Mouse (Mus musculus) neural tube, embryonic 12.5 days (tissue): ENCODE results near the gene Zswim3. TPM values are rescaled to one million over a fixed set of nuclear protein-coding genes. Genes with fewer than 3 reads are reported as not detected.
"Not testable (repeated sequence)": the region's sequence is repeated elsewhere in the genome, so short reads cannot be mapped to it uniquely, and the experiment has no call there.

ENCODE experiments used
- ATAC-seq: fragments of 200-750 bp; cut with Nextera tagmentation; 2 replicates; pipeline ENCODE4 v1.8.0; 2017; ENCODE audit warnings: low read depth, mild to moderate bottlenecking, moderate TSS enrichment, moderate library complexity; ENCODE audit not compliant: low FRiP score
- H3K27ac ChIP-seq: fragments of 300-500 bp; sonication (generic); 2 replicates; pipeline ENCODE4 v1.5.1; 2016
- H3K27me3 ChIP-seq: fragments of 300-500 bp; sonication (generic); replicated peaks from 2 replicates; pipeline ENCODE4 v1.6.1; 2016; ENCODE audit warnings: mild to moderate bottlenecking
- H3K36me3 ChIP-seq: fragments of 300-500 bp; sonication (generic); 2 replicates; pipeline ENCODE4 v1.6.1; 2016; ENCODE audit warnings: mild to moderate bottlenecking
- H3K4me1 ChIP-seq: fragments of 300-500 bp; sonication (generic); 2 replicates; pipeline ENCODE4 v1.6.1; 2016
- H3K4me2 ChIP-seq: fragments of 300-500 bp; sonication (generic); replicated peaks from 2 replicates; pipeline ENCODE4 v1.6.1; 2016; ENCODE audit warnings: mild to moderate bottlenecking
- H3K4me3 ChIP-seq: fragments of 300-500 bp; sonication (generic); 2 replicates; pipeline ENCODE4 v1.5.1; 2016
- H3K9ac ChIP-seq: fragments of 300-500 bp; sonication (generic); 2 replicates; pipeline ENCODE4 v1.6.1; 2016; ENCODE audit warnings: mild to moderate bottlenecking
- H3K9me3 ChIP-seq: fragments of 300-500 bp; sonication (generic); 2 replicates; pipeline ENCODE4 v1.6.1; 2016; ENCODE audit warnings: mild to moderate bottlenecking
- WGBS: fragments of 180-500 bp; shearing (Covaris S2); methylation state at CpG from one replicate; pipeline ENCODE4 v1.1.7; 2016; 5-methylcytosine and 5-hydroxymethylcytosine counted together
- polyA plus RNA-seq: library from polyadenylated mRNA; unstranded; fragments of >200 nt; fragmentation: Nextera tagmentation; extraction: Ambion mirVana; gene quantifications from 2 replicates; pipeline ENCODE4 v1.2.1, GENCODE M21; 2016

Gene Zswim3
- polyA plus RNA-seq, 1 experiment from 2014 or later: 14.1 TPM

DNA sequence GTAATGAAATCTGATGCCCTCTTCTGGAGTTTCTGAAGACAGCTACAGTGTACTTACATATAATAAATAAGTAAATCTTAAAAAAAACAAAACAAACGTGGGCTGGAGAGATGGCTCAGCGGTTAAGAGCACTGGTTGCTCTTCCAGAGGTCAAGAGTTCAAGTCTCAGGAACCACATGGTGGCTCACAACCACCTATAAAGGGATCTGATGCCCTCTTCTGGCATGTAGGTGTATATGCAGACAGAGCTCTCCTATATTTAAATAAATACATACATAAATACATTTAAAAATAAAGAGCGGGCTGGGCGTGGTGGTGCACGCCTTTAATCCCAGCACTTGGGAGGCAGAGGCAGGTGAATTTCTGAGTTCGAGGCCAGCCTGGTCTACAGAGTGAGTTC lies 6.3 kb upstream of the Zswim3 start:
- H3K9me3 ChIP-seq, H3K4me2 ChIP-seq, H3K4me3 ChIP-seq, H3K9ac ChIP-seq, H3K4me1 ChIP-seq, ATAC-seq, H3K27me3 ChIP-seq, H3K27ac ChIP-seq: not testable (repeated sequence)
- H3K36me3 ChIP-seq: peaks cover 58% of the 10 kb centered on the region
- 83% methylated on average over 6 of the region's 6 CpGs for WGBS

DNA sequence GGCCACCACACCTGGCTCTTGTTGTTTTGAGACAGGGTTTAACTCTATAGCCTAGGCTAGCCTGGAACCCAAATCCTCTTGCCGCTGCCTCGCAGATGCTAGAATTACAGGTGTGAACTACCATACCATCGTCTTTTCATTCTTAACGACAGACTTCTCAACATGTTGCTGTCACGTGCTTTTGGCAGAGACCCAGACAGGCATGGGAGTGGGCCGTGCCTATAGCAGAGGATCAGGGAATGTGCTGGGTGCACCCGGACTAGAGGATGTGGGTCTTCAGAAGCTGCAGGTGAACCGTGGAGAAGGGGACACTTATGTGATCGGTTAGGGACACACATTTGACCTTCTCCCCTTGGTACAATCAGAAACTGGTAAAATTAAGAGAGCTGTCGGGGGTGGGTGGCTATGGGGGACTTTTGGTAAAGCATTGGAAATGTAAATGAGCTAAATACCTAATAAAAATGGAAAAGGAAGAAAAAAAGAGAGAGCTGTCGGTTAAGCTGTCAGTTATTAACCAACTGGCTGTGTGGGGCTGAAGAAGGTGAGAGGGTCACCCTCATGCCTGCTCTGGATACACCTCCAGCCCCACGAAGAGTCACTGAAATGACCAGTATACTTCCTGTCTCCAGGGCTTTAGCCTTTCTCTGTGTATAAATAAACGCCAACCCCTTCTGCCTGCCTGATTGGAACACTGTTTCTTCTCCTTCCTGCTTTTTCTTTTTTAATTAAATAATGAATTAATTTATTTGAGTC lies 4.5 kb upstream of the Zswim3 start:
- H3K36me3 ChIP-seq: peaks cover 46% of the 10 kb centered on the region
- peaks cover 8% of the 10 kb centered on the region for H3K4me1 ChIP-seq
- WGBS: 93% methylated on average over 13 of the region's 13 CpGs
- ATAC-seq: no peak
- no peaks in the 10 kb centered on the region for H3K27me3 ChIP-seq
- H3K9ac ChIP-seq: no peak overlapping the region
- H3K9me3 ChIP-seq: no peaks in the 10 kb centered on the region
- no peak overlapping the region for H3K4me2 ChIP-seq
- H3K27ac ChIP-seq: no peak overlapping the region
- no peak overlapping the region for H3K4me3 ChIP-seq

DNA sequence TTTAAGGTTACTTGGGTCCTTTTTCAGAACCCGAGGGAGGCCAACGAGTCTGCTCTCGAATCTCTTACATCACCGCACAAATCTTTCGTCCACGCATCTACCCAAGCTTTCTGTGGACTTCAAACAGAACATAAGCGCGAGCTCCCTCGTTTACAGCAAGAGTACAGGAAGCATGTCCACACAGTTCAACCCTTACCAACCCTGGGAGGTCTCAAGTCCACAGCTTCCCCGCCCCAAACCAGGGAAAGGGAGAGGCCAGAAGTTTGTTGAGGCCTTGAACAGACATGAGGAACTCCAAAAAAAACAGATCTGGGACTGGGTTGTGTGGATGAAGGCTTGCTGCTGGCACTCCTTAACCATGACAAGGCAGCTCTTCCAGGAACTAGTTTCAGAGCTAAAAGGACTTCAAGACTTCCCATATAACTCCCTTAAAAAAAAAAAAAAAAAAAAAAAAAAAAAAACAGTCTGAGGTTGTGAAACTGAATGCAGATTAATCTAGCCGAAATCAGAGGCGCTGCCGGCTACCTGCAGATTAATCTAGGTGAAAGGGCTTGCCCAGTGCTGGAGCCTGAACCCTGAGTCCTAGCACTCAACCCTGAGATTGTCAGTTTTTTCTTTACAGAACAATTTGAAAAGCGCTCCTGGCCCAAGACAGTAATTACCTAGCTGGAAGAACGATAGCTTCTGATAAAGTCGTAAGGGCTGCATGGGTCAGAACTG lies 1.5 kb upstream of the Zswim3 start:
- H3K36me3 ChIP-seq: peaks cover 23% of the 10 kb centered on the region
- no peaks in the 10 kb centered on the region for H3K9me3 ChIP-seq
- WGBS: 94% methylated on average over 16 of the region's 16 CpGs
- peaks cover 17% of the 10 kb centered on the region for H3K4me1 ChIP-seq
- H3K27me3 ChIP-seq: no peaks in the 10 kb centered on the region
- peak overlapping the region; percentile 59; the same call in 1 of the 2 replicates for H3K4me3 ChIP-seq
- H3K9ac ChIP-seq: peak overlapping the region; percentile 71
- peak overlapping the region; percentile 81 for H3K4me2 ChIP-seq
- no peak for ATAC-seq
- no peak overlapping the region for H3K27ac ChIP-seq

DNA sequence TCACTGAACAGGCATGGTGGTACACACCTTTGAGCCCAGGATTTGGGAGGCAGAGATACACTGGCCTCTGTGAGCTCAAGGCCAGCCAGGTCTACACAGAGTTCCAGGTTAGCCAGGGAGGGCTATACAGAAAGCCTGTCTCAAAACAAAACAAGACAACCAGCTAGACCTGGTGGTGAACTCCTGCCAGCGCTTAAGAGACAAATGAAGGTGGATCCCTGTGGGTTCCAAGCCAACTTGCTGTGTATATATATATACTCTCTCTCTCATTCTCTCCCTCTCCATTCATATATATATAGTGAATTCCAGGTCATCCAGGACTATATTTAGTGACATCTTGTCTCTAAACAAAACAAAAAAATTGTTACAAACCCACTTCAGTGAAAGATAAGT lies 981 bp upstream of the Zswim3 start:
- no peak for ATAC-seq
- H3K9me3 ChIP-seq: no peaks in the 10 kb centered on the region
- no peaks in the 10 kb centered on the region for H3K27me3 ChIP-seq
- H3K9ac ChIP-seq: peak overlapping the region; percentile 71
- WGBS: 46% methylated on average over 1 of the region's 1 CpGs
- H3K4me3 ChIP-seq: peak overlapping the region; percentile 59
- no peak overlapping the region for H3K27ac ChIP-seq
- peak overlapping the region; percentile 81 for H3K4me2 ChIP-seq
- H3K36me3 ChIP-seq: peaks cover 19% of the 10 kb centered on the region
- peaks cover 17% of the 10 kb centered on the region for H3K4me1 ChIP-seq

DNA sequence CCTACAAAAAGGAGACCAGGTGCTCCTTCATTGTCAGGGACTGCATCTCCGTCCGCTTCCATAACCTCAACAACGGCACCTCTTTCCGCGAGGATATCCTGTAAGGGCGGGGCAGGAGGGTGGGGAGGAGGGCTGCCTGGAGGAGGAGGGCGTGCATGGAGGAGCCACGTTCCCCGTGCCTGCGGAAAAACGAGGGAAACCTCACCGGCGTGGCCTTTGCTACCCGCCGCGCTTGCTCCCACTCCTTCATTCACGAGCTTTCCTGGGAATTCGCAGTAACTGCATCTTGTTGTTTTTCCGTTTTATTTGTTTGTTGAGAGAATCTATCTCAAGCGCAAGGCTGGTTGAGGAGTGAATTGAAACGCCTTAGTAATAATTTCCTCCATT lies 427 bp downstream of the Zswim3 start:
- 2% methylated on average over 21 of the region's 21 CpGs for WGBS
- Histone ChIP-seq H3K9me3 (no peaks in the 10 kb centered on the region), H3K27ac (0 out of 2 replicates have a peak overlapping the region, but pooled peaks have one; percentile 47), H3K4me1 (peaks cover 17% of the 10 kb centered on the region), H3K4me3 (peak overlapping the region; percentile 59), H3K4me2 (peak overlapping the region; percentile 77), H3K9ac (peak overlapping the region; percentile 69), H3K36me3 (peaks cover 14% of the 10 kb centered on the region), H3K27me3 (no peaks in the 10 kb centered on the region)
- peak; percentile 71 for ATAC-seq

DNA sequence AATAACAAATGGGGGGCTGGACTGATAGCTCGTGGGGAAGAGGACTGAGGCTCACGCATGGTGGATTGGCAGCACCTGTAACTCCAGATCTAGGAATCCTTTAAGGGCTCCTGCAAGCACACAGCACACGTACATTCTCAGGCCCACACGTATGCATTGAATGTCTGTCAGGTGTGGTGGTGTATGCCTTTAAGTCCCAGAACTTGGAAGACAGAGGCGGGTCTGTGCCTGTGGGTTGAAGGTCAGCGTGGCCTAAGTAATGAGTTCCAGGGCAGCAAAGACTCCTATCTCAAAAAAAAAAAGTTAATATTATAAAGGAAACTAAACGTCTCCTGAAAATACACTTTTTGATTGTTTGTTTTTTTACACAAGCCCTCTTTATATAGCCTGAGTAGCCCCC lies 1.7 kb downstream of the Zswim3 start:
- no peak for ATAC-seq
- Histone ChIP-seq H3K4me2 (peak overlapping the region; percentile 77; the same call in 1 of the 2 replicates), H3K4me3 (no peak overlapping the region), H3K4me1 (peaks cover 17% of the 10 kb centered on the region), H3K9ac (no peak overlapping the region), H3K27ac (no peak overlapping the region), H3K27me3 (no peaks in the 10 kb centered on the region), H3K36me3 (peaks cover 8% of the 10 kb centered on the region; the same call in 1 of the 2 replicates), H3K9me3 (no peaks in the 10 kb centered on the region)
- WGBS: 82% methylated on average over 7 of the region's 7 CpGs

DNA sequence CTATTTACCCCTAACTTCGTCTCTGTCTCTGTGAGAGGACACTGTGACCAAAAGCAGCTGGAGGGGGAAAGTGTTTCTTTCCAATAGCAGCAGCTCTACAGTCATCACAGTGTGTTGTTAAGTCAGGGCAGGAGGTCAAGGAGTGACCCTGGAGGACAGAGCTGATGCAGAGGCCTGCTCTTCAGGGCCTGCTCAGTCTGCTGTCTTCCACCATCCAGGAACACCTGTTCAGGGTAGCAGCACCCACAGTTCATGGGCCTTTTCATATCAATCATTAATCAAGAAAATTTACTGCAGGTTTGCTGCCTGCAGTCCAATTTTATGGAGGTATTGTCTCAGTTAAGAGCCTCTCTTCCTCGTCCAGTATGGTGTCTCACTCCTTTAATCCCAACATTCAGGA lies 8.7 kb downstream of the Zswim3 start:
- H3K4me2 ChIP-seq: no peak overlapping the region
- H3K4me3 ChIP-seq: no peak overlapping the region
- H3K4me1 ChIP-seq: no peaks in the 10 kb centered on the region
- WGBS: 55% methylated on average over 2 of the region's 2 CpGs
- peaks cover 5% of the 10 kb centered on the region; the same call in 1 of the 2 replicates for H3K36me3 ChIP-seq
- no peak overlapping the region for H3K27ac ChIP-seq
- no peaks in the 10 kb centered on the region for H3K27me3 ChIP-seq
- ATAC-seq: no peak
- H3K9ac ChIP-seq: no peak overlapping the region
- no peaks in the 10 kb centered on the region for H3K9me3 ChIP-seq

DNA sequence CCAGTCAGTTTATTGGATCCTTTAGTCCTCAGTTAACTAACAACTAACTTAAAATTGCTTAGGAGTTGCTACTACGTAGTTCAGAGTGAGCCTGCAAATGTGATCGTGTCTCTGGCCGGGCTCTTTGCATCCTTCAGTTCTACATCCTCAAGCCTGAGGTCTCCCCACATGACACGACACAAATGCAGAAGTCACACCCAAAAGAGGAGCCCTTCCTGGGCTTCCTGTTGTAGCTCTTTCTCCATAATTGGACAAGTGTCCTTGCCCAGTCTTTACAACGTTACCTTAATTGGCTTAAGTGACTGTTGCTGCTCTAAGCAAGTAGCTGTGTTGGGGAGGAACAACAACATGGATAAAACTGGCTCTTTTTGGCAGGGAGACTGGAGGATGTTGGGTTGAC lies 10.4 kb downstream of the Zswim3 start:
- Histone ChIP-seq H3K4me1 (no peaks in the 10 kb centered on the region), H3K36me3 (peaks cover 6% of the 10 kb centered on the region), H3K27ac (no peak overlapping the region), H3K4me2 (no peak overlapping the region), H3K9me3 (no peaks in the 10 kb centered on the region), H3K27me3 (no peaks in the 10 kb centered on the region), H3K9ac (no peak overlapping the region), H3K4me3 (no peak overlapping the region)
- 92% methylated on average over 5 of the region's 5 CpGs for WGBS
- no peak for ATAC-seq

DNA sequence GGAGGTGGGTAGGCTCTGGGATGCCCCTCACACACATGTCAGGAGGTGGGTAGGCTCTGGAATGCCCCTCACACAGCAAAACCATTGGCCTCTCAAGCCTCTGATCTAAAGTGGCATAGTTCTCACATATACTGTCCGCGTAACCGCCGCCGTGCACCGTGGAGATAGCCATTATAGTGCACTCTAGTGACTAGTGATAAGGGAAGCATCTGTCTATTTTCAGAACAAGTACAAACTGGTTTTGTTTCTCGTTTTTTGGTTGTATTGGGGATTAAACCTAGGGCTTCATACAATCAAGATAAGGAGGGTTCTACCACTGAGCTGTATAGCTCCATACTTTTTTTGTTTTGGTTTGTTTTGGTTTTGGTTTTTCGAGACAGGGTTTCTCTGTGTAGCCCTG lies 10.9 kb downstream of the Zswim3 start:
- 90% methylated on average over 8 of the region's 8 CpGs for WGBS
- Histone ChIP-seq H3K36me3 (peaks cover 11% of the 10 kb centered on the region), H3K27me3 (no peaks in the 10 kb centered on the region), H3K9me3 (no peaks in the 10 kb centered on the region), H3K4me2 (no peak overlapping the region), H3K4me1 (no peaks in the 10 kb centered on the region), H3K27ac (no peak overlapping the region), H3K4me3 (no peak overlapping the region), H3K9ac (no peak overlapping the region)
- ATAC-seq: no peak

DNA sequence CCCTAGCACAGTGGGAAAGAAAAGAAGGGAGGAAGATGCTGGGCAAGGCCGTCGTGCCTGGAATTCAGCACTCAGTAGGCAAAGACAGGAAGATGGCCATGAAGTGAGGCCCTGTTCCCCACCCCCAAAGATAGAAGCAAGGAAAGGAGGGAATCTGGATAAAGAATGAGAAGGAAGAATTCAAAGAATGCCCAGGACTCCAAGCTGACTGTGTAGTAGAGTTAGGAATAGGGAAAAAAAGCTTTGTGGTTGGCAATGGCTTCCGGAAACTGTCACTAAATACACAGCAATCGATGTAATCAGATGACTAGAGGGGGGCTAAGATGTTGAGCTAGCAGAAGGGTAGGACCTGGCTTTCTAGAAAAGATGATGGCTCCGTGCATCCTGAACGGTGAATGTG lies 12.3 kb downstream of the Zswim3 start:
- Histone ChIP-seq H3K27me3 (no peaks in the 10 kb centered on the region), H3K27ac (no peak overlapping the region), H3K9ac (no peak overlapping the region), H3K36me3 (peaks cover 20% of the 10 kb centered on the region), H3K4me2 (no peak overlapping the region), H3K4me1 (peaks cover 1% of the 10 kb centered on the region; the same call in 1 of the 2 replicates), H3K4me3 (no peak overlapping the region), H3K9me3 (no peaks in the 10 kb centered on the region)
- ATAC-seq: no peak
- 85% methylated on average over 6 of the region's 6 CpGs for WGBS

DNA sequence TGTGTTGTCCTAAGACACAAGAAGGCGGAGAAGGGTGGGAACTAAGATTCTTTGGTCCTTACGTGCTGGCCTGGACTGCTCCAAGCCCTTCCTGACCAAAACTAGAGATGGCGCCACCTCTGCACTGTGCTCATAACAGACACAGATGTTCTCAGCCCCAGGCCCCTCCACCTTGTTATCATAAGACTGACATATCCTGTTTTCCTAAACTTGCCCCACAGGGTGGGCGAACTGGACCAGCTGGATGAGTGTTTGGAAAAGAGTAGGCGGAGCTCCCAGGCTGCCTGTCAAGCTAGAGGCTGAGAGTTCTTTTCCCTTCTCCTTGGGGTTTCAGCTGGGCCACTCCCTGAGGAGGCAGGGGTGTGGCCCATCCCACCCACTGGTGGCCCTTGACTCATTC lies 12.8 kb downstream of the Zswim3 start:
- H3K4me3 ChIP-seq: no peak overlapping the region
- 78% methylated on average over 5 of the region's 5 CpGs for WGBS
- H3K9ac ChIP-seq: no peak overlapping the region
- no peaks in the 10 kb centered on the region for H3K9me3 ChIP-seq
- no peak for ATAC-seq
- H3K4me1 ChIP-seq: peaks cover 5% of the 10 kb centered on the region; the same call in 1 of the 2 replicates
- H3K27ac ChIP-seq: no peak overlapping the region
- H3K27me3 ChIP-seq: no peaks in the 10 kb centered on the region
- H3K36me3 ChIP-seq: peaks cover 20% of the 10 kb centered on the region
- no peak overlapping the region for H3K4me2 ChIP-seq

DNA sequence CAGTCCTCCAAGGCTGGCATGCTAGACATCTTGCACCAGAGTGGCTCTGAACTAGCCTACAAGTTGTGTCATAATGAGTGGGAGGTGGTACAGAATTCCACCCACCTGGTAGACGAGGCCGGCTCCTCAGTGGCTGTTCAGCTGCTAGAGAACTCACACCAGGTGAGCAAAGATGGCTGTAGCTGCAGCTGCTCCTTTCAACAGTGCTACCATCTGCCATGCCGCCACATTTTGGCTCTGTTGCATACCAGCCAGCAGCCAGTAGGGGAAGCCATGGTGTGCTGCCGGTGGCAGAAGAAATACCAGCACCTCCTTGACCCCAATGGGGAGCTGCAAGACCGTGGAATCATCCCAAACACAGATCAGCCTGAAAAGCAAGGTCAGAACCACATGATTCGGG lies 16.2 kb downstream of the Zswim3 start:
- peaks cover 34% of the 10 kb centered on the region for H3K36me3 ChIP-seq
- H3K4me1 ChIP-seq: peaks cover 5% of the 10 kb centered on the region; the same call in 1 of the 2 replicates

More for the DNA sequence above, 16.2 kb downstream of the Zswim3 start:
- no peak for ATAC-seq
- H3K27ac ChIP-seq: no peak overlapping the region
- H3K9me3 ChIP-seq: no peaks in the 10 kb centered on the region
- H3K4me3 ChIP-seq: no peak overlapping the region
- H3K27me3 ChIP-seq: no peaks in the 10 kb centered on the region
- no peak overlapping the region for H3K4me2 ChIP-seq
- H3K9ac ChIP-seq: no peak overlapping the region
- 87% methylated on average over 6 of the region's 6 CpGs for WGBS
